Mouse (Mus musculus) large intestine, adult 2 months (tissue): ENCODE data around the gene Vwde. TPM values are rescaled to one million over a fixed set of nuclear protein-coding genes. Genes with fewer than 3 reads are reported as not detected.
A peak's percentile ranks its signal among the peaks of the same experiment; 100 is the strongest.

Experiments
- DNase-seq: peaks from one replicate; pipeline ENCODE4 v3.0.0-alpha.2; 2012; ENCODE audit warnings: low read depth, low spot score
- WGBS: fragments of 180-500 bp; shearing (Covaris S2); methylation state at CpG from one replicate; pipeline ENCODE4 v1.1.7; 2018; 5-methylcytosine and 5-hydroxymethylcytosine counted together
- polyA plus RNA-seq: library from polyadenylated mRNA; depleted of rRNA; stranded (reverse); fragments of >200 nt; gene quantifications from 2 replicates; pipeline ENCODE4 v1.2.3, GENCODE M21; 2012; rRNA removed

The Vwde gene
- polyA plus RNA-seq = not detected in 2 replicates

- 32% methylated on average over 15 of the region's 15 CpGs for WGBS
- no peak for DNase-seq
Measured at GRCm38 (mm10) chr6:13224596-13225227, at the start of gene Vwde. Gene Vwde (minus strand): TSS chr6:13224965.

GRCm38 (mm10) chr6:13255341-13255740, 30.6 kb upstream of the Vwde start:
- 81% methylated on average over 4 of the region's 4 CpGs for WGBS
- DNase-seq = no peak

GRCm38 (mm10) chr6:13248317-13248969, 23.7 kb upstream of the Vwde start:
- WGBS = 61% methylated on average over 4 of the region's 4 CpGs
- DNase-seq = no peak

GRCm38 (mm10) chr6:13206157-13206556, 18.6 kb downstream of the Vwde start:
- DNase-seq = no peak
- WGBS = 79% methylated on average over 6 of the region's 6 CpGs

- DNase-seq = no peak
- 94% methylated on average over 3 of the region's 3 CpGs for WGBS
Measured at GRCm38 (mm10) chr6:13197486-13197885, 27.3 kb downstream of the Vwde start.

GRCm38 (mm10) chr6:13186836-13187235, 37.9 kb downstream of the Vwde start:
- no peak for DNase-seq
- WGBS = 84% methylated on average over 11 of the region's 11 CpGs

- no peak for DNase-seq
- WGBS = 62% methylated on average over 3 of the region's 3 CpGs
Measured at GRCm38 (mm10) chr6:13180061-13180460, 44.7 kb downstream of the Vwde start.

GRCm38 (mm10) chr6:13169459-13170150, 55.2 kb downstream of the Vwde start:
- DNase-seq = no peak
- WGBS = 55% methylated on average over 3 of the region's 3 CpGs

GRCm38 (mm10) chr6:13166240-13166937, 58.4 kb downstream of the Vwde start:
- WGBS = 68% methylated on average over 9 of the region's 9 CpGs
- no peak for DNase-seq

- WGBS = 97% methylated on average over 2 of the region's 2 CpGs
- no peak for DNase-seq
Measured at GRCm38 (mm10) chr6:13159437-13159836, 65.3 kb downstream of the Vwde start.

GRCm38 (mm10) chr6:13153888-13154697, 70.7 kb downstream of the Vwde start:
- WGBS = 93% methylated on average over 9 of the region's 9 CpGs
- no peak for DNase-seq

- WGBS = 86% methylated on average over 1 of the region's 1 CpGs
- DNase-seq = peak; percentile 2
Measured at GRCm38 (mm10) chr6:13152062-13152640, 72.6 kb downstream of the Vwde start.

- DNase-seq = no peak
- 86% methylated on average over 1 of the region's 1 CpGs for WGBS
Measured at GRCm38 (mm10) chr6:13137255-13137654, 87.5 kb downstream of the Vwde start.

GRCm38 (mm10) chr6:13108662-13109061, 116.1 kb downstream of the Vwde start:
- 68% methylated on average over 1 of the region's 1 CpGs for WGBS
- no peak for DNase-seq

Other genes starting within 250 kb of the Vwde start
- 5.9 and 9.2 TPM in 2 replicates for gene Tmem106b, start 155.2 kb downstream of the Vwde start, polyA plus RNA-seq